Mouse (Mus musculus) thymus, postnatal 10 days (tissue): ENCODE measurements around the gene Tecpr2.

Experiments
- DNase-seq, 2 experiments: peaks; one replicate each; pipeline ENCODE4 v3.0.0; 2021; ENCODE audit warnings: low spot score in 2 of 2

The Tecpr2 gene

GRCm38 (mm10) chr12:110977896-110978606 is 89.0 kb downstream of the Tecpr2 start:
- DNase-seq = no peak

DNA sequence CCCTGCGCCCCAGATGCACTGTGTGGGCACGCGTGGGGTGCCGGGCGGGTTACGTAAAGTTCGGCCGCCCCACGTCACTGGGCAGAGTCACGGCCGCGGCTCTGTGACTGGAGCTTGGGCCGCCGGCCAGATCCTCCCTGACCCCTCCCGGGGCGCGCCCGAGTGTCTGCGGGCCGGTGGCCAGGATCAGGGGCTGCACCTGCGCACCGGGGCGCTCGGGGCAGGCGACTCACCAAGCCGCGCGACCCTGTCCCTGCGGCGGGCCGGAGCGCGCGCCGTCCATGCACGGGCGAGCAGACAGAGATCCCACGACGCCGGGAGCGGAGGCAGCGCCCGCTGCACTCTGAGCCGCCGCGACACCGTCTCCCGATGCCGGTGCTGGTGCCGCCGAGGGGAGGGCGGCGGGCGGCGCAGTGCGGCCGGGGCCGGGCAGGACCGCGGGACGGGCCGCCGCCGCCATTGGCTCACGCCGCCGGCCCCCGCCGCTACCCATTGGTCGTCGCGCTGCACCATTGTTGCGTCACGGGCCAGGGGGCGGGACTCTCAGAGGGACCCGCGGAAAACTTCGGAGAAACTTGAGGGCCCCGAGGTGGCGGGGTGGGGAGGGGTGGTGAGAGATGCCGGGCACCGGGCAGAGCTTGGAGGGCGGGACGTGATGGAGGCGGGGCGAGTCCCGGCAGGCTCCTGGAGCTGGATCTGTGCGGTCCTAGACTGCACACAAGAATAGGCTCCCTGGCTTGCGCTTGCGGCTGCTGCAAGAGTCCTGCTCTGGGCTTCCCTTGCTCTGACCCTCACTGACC is 89.7 kb downstream of the Tecpr2 start, which contains the start of gene Ankrd9:
Gene Ankrd9 (minus strand): TSS at position 434 of the 800 bp plus-strand sequence.
- peak; percentile 97 to 98 for DNase-seq

DNA sequence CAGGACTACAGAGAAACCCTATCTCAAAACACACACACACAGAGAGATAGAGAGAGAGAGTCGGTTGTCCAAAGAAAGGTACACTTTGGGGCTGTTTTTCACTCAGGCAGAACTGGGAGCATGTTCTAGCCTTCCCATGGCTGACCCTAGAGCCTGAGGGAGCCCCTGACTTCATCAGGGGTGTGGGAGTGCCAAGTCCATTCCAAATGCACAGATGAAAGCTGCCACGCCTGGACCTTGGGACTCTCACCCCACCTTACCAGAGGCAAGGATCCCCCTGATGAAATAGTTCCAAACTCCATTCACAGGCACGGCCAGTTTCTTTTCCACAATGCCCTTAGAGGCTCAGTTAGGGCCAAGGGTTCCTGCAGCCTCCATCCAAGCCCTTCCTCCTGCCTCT is 90.7 kb downstream of the Tecpr2 start:
- no peak for DNase-seq

GRCm38 (mm10) chr12:110981736-110982135 is 92.7 kb downstream of the Tecpr2 start:
- no peak for DNase-seq

GRCm38 (mm10) chr12:110983083-110983482 is 94.0 kb downstream of the Tecpr2 start:
- no peak for DNase-seq

DNA sequence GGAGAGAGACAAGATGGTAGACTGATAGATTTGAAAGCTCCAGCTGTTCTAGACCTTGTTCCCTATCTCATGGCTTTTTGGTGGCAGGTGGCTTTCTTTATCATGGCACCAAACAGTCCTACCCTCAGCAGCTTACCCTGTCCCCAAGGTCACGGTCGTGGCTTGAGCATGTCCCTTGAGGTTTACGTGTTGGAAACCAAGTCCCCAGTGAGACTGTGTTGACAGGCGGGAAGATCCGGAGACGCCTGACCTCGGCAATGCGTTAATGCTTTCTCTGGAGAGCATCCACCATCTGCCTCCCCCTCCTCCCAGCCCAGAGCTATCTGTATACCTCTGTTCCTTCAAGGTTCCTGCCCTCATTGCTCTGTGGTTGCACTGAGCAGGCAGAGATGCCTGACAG is 94.7 kb downstream of the Tecpr2 start:
- DNase-seq = no peak

DNA sequence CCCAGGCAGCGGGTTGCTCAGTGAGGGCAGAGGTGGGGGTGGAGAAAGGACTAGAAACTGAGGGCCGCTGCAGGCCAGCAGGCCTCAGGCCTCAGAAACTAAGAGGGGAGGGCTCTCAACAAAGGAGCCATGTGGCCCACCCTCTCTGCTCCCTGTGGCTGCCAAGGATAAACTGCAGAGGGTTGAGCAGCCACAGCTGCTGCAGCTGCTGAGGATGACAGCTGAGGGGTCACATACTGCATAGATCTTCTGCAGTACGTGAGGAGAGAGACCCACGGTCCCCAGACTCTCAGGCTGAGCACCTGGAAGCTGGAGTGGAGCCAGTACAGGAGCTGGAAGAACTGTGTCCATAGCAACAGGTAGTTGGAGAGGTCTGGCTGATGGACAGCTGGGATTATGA is 95.5 kb downstream of the Tecpr2 start:
- no peak for DNase-seq

- no peak for DNase-seq
Observed at GRCm38 (mm10) chr12:110985141-110985540, 96.1 kb downstream of the Tecpr2 start.

DNA sequence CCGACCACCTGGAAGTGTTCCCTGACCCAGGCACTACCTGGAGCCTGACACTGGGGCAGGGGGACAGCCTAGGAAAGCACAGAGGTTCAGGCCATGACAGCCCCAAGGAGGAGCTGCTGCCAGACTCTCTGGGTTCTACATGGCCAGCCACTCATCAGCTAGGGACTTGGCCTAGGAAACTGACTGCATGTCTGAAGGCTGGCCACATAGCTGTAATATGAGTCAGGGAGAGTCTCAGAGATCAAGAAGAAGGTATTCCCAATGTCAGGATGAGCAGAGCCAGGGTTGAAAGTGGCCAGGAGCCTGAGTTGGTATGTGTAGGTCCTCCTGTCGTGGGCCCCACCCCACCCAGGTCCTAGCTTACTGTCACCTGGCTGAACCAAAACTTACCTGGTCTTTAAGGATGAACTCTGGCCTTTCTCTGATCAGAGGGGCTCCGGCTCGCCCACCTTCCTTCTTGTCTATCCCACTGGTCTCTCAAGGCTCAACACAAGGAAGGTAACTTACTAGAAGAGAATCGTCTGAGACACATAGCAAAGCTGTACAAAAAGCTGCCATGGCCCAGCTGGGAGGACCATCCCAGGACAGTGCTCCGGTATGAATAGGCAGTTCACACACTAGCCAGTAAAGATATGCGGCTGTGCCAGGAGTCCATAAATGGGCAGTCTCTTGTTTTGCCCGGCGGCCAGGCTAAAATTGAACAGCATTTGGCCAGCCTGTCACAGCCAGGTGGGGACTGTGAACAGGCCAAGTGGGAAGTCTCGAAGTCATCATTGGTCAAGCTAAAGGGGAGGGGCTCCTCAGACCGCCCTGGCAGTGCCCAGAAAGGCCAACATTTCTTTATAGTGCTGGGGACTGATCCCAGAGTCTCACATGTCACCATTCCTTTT is 97.7 kb downstream of the Tecpr2 start:
- no peak for DNase-seq

GRCm38 (mm10) chr12:110989409-110989808 is 100.3 kb downstream of the Tecpr2 start:
- no peak for DNase-seq

DNA sequence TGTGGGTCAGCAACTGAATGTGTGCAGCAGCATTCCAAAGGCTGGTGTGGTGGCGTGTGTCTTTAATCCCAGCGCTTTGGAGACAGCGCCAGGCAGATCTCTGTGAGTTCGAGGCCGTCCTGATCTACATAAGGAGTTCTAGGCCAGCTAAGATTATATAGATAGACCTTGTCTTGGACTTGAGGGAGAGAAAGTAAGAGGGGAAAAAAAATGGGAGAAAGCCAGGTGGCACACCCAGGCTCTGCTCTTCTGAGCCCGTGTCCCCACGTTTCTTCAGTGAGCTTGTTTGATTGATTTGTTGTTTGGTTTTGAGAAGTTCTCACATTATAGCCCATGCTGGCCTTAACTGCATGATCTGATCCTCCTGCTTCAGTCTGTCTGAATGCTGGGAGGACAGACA is 101.4 kb downstream of the Tecpr2 start:
- no peak for DNase-seq

DNA sequence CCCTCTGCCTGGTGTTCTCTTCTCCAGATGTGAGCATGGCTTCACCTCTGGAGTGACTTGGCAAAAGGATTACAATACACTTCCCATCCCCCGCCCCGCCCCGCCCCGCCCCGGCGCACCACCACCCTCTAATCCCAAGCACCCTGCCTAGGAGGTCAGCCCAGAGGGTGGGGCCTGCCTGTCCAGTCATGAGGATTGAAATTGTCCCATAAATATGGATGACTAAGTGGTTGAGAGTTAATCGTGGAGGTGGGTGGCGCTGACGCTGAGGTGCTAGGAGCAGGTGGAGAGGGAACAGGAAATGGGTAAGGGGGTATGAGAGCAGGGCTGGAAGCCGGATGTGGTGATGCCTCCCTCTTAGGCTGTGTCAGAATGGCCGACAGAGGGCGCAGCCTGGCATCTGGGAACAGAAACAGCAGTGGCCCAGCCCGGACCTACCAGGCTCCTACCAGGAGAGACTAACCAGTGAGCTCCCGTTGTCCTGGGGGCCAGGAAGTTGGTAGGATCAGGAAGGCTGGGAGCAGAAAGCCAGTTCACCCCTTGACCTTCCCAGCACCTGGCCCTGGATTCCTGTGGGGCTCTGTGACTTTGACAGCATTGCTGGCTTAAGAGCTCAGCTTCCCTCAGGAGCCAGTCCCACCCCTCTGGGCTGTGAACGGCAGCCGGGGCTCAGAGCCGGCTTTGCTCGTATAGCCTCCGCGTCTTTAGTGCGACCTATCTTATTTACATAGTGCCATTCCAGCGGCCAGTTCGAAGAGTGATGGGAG is 102.5 kb downstream of the Tecpr2 start:
- DNase-seq = peak; percentile 85 to 90

DNA sequence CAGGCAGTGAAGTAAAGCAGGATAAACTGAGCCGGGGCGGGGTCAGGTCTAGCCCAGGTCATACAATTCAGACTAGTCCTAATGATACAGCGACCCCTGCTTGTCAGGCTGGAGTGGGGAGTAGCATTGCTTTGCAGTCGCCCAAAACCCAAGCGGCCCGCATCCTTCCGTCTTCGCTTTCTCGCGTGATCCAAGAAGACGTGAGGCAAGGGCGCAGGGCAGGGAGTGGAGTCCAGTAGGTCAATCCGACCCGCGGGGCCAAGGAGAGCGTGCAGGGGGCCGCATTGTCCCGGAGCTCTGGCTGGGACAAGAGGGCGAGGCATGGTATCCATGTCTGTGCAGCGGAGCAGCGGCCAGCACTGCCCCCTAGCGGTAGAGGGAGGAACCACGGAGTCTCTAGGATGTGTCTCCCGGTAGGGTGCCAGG is 103.1 kb downstream of the Tecpr2 start:
- DNase-seq = peak; percentile 86 to 95

DNA sequence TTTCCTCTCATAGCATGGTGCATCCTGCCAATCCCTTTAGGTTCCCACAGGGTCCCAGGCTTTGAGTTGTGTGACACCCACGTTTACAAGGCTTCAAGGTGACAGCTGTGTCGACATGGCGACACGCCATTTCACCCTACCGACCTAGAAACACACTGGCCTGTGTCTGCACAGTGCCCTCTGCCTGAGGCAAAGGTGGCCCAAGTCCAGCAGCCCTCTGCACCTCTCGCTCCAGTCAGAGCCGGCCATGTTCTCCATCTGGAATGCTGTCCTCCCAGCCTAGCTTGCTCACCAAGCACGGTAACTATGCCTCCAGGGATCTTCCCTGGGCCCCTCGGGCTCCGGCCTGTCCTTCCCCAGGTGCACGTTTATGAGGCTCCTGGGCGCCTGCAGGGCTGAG is 103.7 kb downstream of the Tecpr2 start:
- no peak for DNase-seq

DNA sequence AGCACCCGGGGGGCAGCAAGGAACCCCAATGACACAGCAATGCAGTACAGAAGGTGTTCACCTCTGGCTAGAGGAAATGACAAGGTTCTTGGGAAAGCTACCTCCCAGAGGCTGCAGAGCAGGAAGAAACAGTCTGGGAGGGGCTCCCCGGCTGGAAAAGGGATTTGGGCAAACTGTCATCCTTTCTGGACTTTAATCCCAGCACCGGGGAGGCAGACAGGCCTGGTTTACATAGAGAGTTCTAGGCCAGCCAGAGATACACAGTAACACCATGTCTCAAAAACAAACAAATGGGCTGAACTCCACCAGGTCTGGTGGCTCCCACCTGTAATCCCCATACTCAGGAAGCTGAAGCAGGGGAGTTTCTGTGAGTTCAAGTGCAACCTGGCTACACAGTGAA is 104.2 kb downstream of the Tecpr2 start:
- DNase-seq = no peak

DNA sequence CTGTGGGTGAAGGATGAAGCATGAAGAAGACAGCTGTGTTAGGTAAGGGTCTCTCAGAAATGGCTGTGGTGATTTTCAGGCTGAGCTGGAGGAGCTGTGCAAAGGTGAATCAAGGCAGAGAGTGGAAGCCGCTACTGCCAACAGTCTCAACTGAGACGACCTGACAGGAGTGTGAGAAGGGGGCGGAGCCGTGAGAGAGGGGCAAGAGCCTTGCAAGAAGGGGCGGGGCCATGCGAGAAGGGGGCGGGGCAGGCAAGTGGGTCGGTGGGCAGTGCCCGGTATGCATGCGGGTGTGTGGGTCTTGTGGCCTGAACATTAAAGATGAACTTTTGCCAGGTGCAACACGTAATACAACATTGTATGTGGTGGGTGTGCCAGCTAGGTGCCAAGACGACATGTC is 105.6 kb downstream of the Tecpr2 start:
- no peak for DNase-seq

- DNase-seq = no peak
Observed at GRCm38 (mm10) chr12:110998092-110998491, 109.0 kb downstream of the Tecpr2 start.

DNA sequence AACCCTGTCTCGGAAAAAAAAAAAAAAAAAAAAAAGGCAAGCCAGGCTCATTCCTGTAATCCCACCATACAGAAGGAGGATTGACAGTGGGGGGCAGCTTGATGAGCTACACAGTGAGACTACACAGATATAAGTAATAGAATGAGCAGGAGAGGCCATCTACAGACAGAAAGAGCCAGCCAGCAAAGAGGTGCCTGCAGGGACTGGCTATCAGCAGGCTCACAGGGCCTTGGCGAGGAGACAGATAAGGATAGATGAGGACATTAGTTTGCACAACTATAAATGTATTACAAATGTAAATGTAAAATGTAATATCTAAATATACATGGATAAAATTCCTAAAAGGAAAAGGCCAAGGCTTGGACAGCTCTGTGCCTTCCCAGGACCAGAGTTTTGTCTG is 110.8 kb downstream of the Tecpr2 start:
- no peak for DNase-seq

DNA sequence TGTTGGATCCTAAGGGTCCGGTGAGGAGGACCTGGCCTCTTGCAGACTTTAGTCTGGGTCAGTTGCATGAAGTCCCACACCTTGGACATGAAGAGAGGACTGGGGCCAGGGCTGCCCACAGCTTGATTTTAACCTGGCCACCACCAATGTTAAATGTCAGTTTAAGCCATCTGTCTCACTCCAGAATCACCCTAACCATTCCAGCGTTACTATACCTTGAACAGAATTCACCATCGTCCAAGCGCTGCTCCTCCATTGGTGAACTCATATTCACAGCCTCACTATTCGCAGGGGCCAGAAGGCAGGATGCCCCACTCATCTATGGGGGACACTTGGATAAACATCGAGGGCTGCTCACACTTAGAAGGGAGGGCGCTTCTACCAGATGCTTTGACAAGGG is 111.9 kb downstream of the Tecpr2 start:
- no peak for DNase-seq

DNA sequence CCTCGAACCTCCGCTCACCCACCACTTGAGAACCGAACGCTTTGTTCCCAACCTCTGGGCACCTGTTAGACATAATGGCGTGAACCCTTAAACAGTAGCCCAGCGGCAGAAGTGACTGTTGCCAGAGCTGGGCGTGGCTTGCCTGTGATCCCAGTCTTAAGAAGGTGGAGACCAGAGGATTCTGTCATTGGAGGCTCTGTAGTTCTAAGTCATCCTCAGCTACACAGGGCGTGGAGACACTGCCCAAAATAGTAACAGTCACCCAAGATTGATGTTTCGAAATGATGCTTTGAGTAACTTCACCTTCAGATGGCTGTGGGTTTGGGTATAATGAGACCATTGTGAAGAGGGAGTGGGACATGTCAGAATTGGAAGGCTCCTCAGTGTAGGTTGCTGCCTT is 115.1 kb downstream of the Tecpr2 start:
- no peak for DNase-seq

DNA sequence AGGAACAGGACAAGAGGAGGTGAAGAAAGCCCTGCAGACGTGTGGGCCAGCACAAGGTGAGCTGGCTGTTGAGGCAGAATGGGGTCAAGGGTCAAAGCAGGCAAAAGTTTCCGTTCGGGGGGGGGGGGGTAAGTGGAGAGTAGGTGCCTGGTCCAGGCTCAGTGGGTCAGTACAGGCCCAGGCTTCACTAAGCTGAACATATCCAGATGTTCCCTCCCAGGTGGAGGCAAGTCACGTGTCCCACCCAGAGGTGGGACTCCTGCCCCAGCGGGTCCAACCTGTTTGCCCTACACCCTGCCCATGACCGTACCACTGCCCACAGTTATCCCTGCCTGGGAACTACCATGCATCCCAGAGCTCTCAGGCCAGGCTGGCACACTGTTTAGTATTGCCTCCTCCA is 116.7 kb downstream of the Tecpr2 start:
- DNase-seq = no peak
